Mouse (Mus musculus) urinary bladder, adult 2 months (tissue): Measurements from ENCODE around the gene Ahcy. TPM values are rescaled to one million over a fixed set of nuclear protein-coding genes. Genes with fewer than 3 reads are reported as not detected.
"Not testable (repeated sequence)": the region's sequence is repeated elsewhere in the genome, so short reads cannot be mapped to it uniquely, and the experiment has no call there.

Experiments used
- DNase-seq: peaks from one replicate; pipeline ENCODE4 v3.0.0; 2022; ENCODE audit warnings: low spot score
- polyA plus RNA-seq: library from polyadenylated mRNA; depleted of rRNA; stranded (reverse); fragments of >200 nt; gene quantifications from 2 replicates; pipeline ENCODE4 v1.2.3, GENCODE M21; 2012; rRNA removed

The Ahcy gene
- 42.3 and 47.9 TPM in 2 replicates for polyA plus RNA-seq

- peak; percentile 85 for DNase-seq
Observed at GRCm38 (mm10) chr2:155073978-155074765, at the start of gene Ahcy. TSS of gene Ahcy (minus strand) at chr2:155074497.

- DNase-seq, result no peak
Observed at GRCm38 (mm10) chr2:155115216-155115830, 41.0 kb upstream of the Ahcy start.

GRCm38 (mm10) chr2:155107276-155107675 lies 33.0 kb upstream of the Ahcy start:
- not testable (repeated sequence) for DNase-seq

- DNase-seq, result no peak
Observed at GRCm38 (mm10) chr2:155103607-155104006, 29.3 kb upstream of the Ahcy start.

GRCm38 (mm10) chr2:155101761-155102181 lies 27.5 kb upstream of the Ahcy start:
- DNase-seq, result no peak

GRCm38 (mm10) chr2:155100796-155101259 lies 26.5 kb upstream of the Ahcy start:
- no peak for DNase-seq

- no peak for DNase-seq
Observed at GRCm38 (mm10) chr2:155099994-155100795, 25.9 kb upstream of the Ahcy start.

GRCm38 (mm10) chr2:155099421-155099820 lies 25.1 kb upstream of the Ahcy start:
- no peak for DNase-seq

GRCm38 (mm10) chr2:155098720-155099380 lies 24.6 kb upstream of the Ahcy start:
- no peak for DNase-seq

GRCm38 (mm10) chr2:155093418-155093817 lies 19.1 kb upstream of the Ahcy start:
- DNase-seq, result no peak

GRCm38 (mm10) chr2:155091743-155092075 lies 17.4 kb upstream of the Ahcy start:
- DNase-seq, result no peak

- no peak for DNase-seq
Observed at GRCm38 (mm10) chr2:155090909-155091742, 16.8 kb upstream of the Ahcy start.

- DNase-seq, result no peak
Observed at GRCm38 (mm10) chr2:155088264-155088663, 14.0 kb upstream of the Ahcy start.

GRCm38 (mm10) chr2:155086328-155086727 lies 12.0 kb upstream of the Ahcy start:
- DNase-seq, result no peak

GRCm38 (mm10) chr2:155084546-155084945 lies 10.2 kb upstream of the Ahcy start:
- DNase-seq, result no peak

GRCm38 (mm10) chr2:155082121-155082803 lies 8.0 kb upstream of the Ahcy start:
- DNase-seq, result peak; percentile 46

- DNase-seq, result no peak
Observed at GRCm38 (mm10) chr2:155081056-155081455, 6.8 kb upstream of the Ahcy start.

GRCm38 (mm10) chr2:155080179-155080530 lies 5.9 kb upstream of the Ahcy start:
- DNase-seq, result no peak

GRCm38 (mm10) chr2:155079500-155080178 lies 5.3 kb upstream of the Ahcy start:
- DNase-seq, result no peak

GRCm38 (mm10) chr2:155075649-155076048 lies 1.4 kb upstream of the Ahcy start:
- no peak for DNase-seq
